Mouse (Mus musculus): ENCODE measurements around the gene Dock10. TPM values are rescaled to one million over a fixed set of nuclear protein-coding genes. Genes with fewer than 3 reads are reported as not detected.

Dock10 gene
- polyA plus RNA-seq (2014; fragmentation: Nextera tagmentation; extraction: Ambion mirVana) = 3.1 and 4.6 TPM in 2 replicates

DNA sequence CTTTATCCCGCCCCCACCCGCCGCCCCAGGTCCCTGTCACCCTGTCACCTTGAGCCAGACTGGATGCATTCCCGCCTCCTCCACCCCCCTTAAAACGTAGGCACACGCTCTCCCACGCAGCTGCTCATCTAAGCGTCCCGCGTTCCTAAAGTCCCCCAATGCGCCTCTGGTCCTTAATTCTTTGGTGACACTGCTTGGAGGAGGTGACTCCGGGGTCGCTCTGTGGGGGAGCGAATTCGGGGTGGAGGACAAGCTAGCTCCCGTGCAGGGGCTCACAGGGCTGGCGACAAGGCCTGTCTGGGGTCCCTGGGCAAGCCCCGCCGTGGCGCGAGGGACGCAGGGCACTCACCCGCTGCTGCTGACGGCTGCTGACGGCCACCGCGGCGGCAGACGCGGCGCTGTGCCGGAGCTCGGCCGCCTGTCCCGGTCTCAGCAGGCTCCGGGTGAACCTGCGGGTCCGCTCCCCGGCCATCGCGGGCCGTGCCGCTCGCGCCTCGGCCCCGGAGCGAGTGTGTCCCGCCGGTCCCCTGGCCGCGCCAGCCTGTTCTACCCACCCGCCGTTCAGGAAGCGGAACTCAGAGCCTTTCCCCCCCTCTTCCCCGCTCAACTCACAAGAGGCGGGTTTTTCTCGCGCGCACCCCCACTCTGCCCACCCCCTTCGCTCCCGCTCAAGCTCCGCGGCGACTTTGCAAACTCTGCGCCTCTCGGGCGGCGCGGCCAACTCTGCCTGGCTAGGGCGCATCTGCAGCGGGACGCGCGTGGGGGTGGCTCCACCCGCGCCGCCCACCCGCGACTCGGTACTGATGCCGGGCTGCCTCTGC lies at the start of gene Dock10:
Gene Dock10 (minus strand): TSS at position 551 of the 821 bp plus-strand sequence.
- no peak within 1 kb of the TSS for H3K27ac ChIP-seq (ENCODE audit: low read depth, low read length)
- H3K4me1 ChIP-seq (replicated peaks; ENCODE audit: control insufficient read depth, insufficient read depth, low read length) = peaks cover 5% of the 10 kb centered on the region; the same call in 1 of the 2 replicates
- peak within 1 kb of the TSS; percentile 43; the same call in 1 of the 2 replicates for H3K9ac ChIP-seq (ENCODE audit: low read depth, low read length)
- peaks cover 23% of the 10 kb centered on the region for H3K27me3 ChIP-seq (replicated peaks; ENCODE audit: control insufficient read depth, insufficient read depth, low read length)
- no peaks in the 10 kb centered on the region for H3K9me3 ChIP-seq (ENCODE audit: control insufficient read depth, low read length)
- DNase-seq (ENCODE audit: low spot score) (peak; percentile 50), ATAC-seq (replicated peaks; ENCODE audit: low FRiP score) (peak; percentile 39; the same call in 1 of the 2 replicates)
- H3K4me2 ChIP-seq = peak within 1 kb of the TSS; percentile 84
- H3K4me3 ChIP-seq (ENCODE audit: low read depth, low read length) = peak within 1 kb of the TSS; percentile 57
- WGBS = under 1% methylated on average over 76 of the region's 82 CpGs
- H3K36me3 ChIP-seq (ENCODE audit: control insufficient read depth, insufficient read depth, low read length) = no peaks in the 10 kb centered on the region

GRCm38 (mm10) chr1:80806835-80807398 lies 48.6 kb upstream of the Dock10 start:
- ATAC-seq (replicated peaks; ENCODE audit: low FRiP score) = no peak
- H3K9ac ChIP-seq (ENCODE audit: low read depth, low read length) = no peak overlapping the region
- no peak for DNase-seq (ENCODE audit: low spot score)
- no peak overlapping the region for H3K4me3 ChIP-seq (ENCODE audit: low read depth, low read length)
- no peak overlapping the region for H3K4me2 ChIP-seq
- H3K27me3 ChIP-seq (replicated peaks; ENCODE audit: control insufficient read depth, insufficient read depth, low read length) = no peaks in the 10 kb centered on the region
- H3K36me3 ChIP-seq (ENCODE audit: control insufficient read depth, insufficient read depth, low read length) = no peaks in the 10 kb centered on the region
- H3K4me1 ChIP-seq (replicated peaks; ENCODE audit: control insufficient read depth, insufficient read depth, low read length) = no peaks in the 10 kb centered on the region
- 69% methylated on average over 3 of the region's 3 CpGs for WGBS
- H3K27ac ChIP-seq (ENCODE audit: low read depth, low read length) = no peak overlapping the region
- no peaks in the 10 kb centered on the region for H3K9me3 ChIP-seq (ENCODE audit: control insufficient read depth, low read length)

DNA sequence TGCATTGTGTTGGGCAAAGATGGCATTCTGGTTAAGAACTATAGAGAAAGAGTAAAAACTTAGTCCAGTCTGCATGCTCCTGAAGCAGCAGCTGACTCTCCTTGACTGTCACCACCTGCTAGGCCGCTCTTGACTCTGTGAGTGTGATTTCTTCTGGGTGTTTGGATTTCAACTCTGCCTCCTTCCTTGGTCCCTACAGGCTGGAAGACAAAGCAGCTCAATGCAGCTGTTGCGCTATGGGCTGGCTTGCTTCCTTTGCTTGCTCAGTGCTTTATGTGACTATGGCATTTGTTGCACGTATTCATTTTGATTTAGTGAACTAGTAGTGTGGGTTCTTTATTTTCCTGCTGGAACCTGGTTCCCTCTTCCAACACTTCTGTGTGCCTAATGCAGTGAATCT lies 43.7 kb upstream of the Dock10 start:
- no peak overlapping the region for H3K9ac ChIP-seq (ENCODE audit: low read depth, low read length)
- H3K27ac ChIP-seq (ENCODE audit: low read depth, low read length) = no peak overlapping the region
- no peaks in the 10 kb centered on the region for H3K9me3 ChIP-seq (ENCODE audit: control insufficient read depth, low read length)
- no peaks in the 10 kb centered on the region for H3K36me3 ChIP-seq (ENCODE audit: control insufficient read depth, insufficient read depth, low read length)
- DNase-seq (ENCODE audit: low spot score) (no peak), ATAC-seq (replicated peaks; ENCODE audit: low FRiP score) (no peak)
- 83% methylated on average over 3 of the region's 3 CpGs for WGBS
- H3K4me3 ChIP-seq (ENCODE audit: low read depth, low read length) = no peak overlapping the region
- H3K4me2 ChIP-seq = no peak overlapping the region
- no peaks in the 10 kb centered on the region for H3K4me1 ChIP-seq (replicated peaks; ENCODE audit: control insufficient read depth, insufficient read depth, low read length)
- no peaks in the 10 kb centered on the region for H3K27me3 ChIP-seq (replicated peaks; ENCODE audit: control insufficient read depth, insufficient read depth, low read length)

DNA sequence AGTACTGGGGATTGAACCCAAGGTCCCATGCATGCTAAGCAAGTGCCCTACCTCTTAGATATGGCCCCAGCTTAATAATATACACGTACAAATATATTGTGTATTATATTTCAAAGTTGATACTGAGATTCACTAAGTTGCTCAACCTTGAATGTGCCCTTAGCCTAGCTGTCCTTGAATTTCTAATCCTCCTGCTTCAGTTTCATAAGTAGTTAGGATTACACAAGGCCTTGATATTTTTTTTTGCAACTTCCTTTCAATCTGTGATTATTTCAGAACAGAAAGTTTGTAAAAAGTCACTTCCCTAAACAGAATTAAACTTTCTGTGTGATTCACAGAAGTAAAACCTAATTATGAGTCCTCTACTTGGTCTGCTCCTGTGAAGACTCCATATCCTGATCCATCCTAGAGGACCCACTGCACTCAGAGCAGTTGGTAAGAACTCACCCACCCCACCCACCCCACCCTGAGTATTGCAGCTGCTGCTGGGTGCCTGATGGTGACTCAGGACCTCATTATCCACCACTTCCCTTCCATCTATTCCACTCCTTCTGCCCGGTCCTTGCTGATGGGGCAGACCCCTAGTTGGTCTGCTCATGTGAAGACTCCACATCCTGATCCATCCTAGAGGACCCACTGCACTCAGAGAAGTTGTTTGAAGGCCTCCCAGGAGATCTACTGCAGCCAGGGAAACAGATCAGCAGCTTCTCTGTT lies 26.9 kb upstream of the Dock10 start:
- Histone ChIP-seq H3K4me1 (replicated peaks; ENCODE audit: control insufficient read depth, insufficient read depth, low read length) (no peaks in the 10 kb centered on the region), H3K4me3 (ENCODE audit: low read depth, low read length) (no peak overlapping the region), H3K4me2 (no peak overlapping the region), H3K9me3 (ENCODE audit: control insufficient read depth, low read length) (no peaks in the 10 kb centered on the region), H3K9ac (ENCODE audit: low read depth, low read length) (no peak overlapping the region), H3K27ac (ENCODE audit: low read depth, low read length) (no peak overlapping the region), H3K36me3 (ENCODE audit: control insufficient read depth, insufficient read depth, low read length) (no peaks in the 10 kb centered on the region), H3K27me3 (replicated peaks; ENCODE audit: control insufficient read depth, insufficient read depth, low read length) (no peaks in the 10 kb centered on the region)
- WGBS = 73% methylated on average over 2 of the region's 2 CpGs
- ATAC-seq (replicated peaks; ENCODE audit: low FRiP score) (no peak), DNase-seq (ENCODE audit: low spot score) (no peak)

GRCm38 (mm10) chr1:80784155-80784554 lies 25.8 kb upstream of the Dock10 start:
- WGBS = 76% methylated on average over 3 of the region's 3 CpGs
- no peak overlapping the region for H3K27ac ChIP-seq (ENCODE audit: low read depth, low read length)

GRCm38 (mm10) chr1:80765504-80765903 lies 7.2 kb upstream of the Dock10 start:
- no peak overlapping the region for H3K9ac ChIP-seq (ENCODE audit: low read depth, low read length)
- H3K27ac ChIP-seq (ENCODE audit: low read depth, low read length) = no peak overlapping the region
- H3K4me3 ChIP-seq (ENCODE audit: low read depth, low read length) = no peak overlapping the region
- H3K4me1 ChIP-seq (replicated peaks; ENCODE audit: control insufficient read depth, insufficient read depth, low read length) = no peaks in the 10 kb centered on the region
- DNase-seq (ENCODE audit: low spot score) = no peak
- no peaks in the 10 kb centered on the region for H3K9me3 ChIP-seq (ENCODE audit: control insufficient read depth, low read length)
- 66% methylated on average over 2 of the region's 2 CpGs for WGBS
- no peak for ATAC-seq (replicated peaks; ENCODE audit: low FRiP score)
- no peaks in the 10 kb centered on the region for H3K27me3 ChIP-seq (replicated peaks; ENCODE audit: control insufficient read depth, insufficient read depth, low read length)
- H3K4me2 ChIP-seq = no peak overlapping the region
- H3K36me3 ChIP-seq (ENCODE audit: control insufficient read depth, insufficient read depth, low read length) = no peaks in the 10 kb centered on the region

More at GRCm38 (mm10) chr1:80784155-80784554, 25.8 kb upstream of the Dock10 start:
- DNase-seq (ENCODE audit: low spot score) (no peak), ATAC-seq (replicated peaks; ENCODE audit: low FRiP score) (no peak)
- Histone ChIP-seq H3K9ac (ENCODE audit: low read depth, low read length) (no peak overlapping the region), H3K9me3 (ENCODE audit: control insufficient read depth, low read length) (no peaks in the 10 kb centered on the region), H3K4me1 (replicated peaks; ENCODE audit: control insufficient read depth, insufficient read depth, low read length) (no peaks in the 10 kb centered on the region), H3K4me3 (ENCODE audit: low read depth, low read length) (no peak overlapping the region), H3K27me3 (replicated peaks; ENCODE audit: control insufficient read depth, insufficient read depth, low read length) (no peaks in the 10 kb centered on the region), H3K4me2 (no peak overlapping the region), H3K36me3 (ENCODE audit: control insufficient read depth, insufficient read depth, low read length) (no peaks in the 10 kb centered on the region)

- no peak overlapping the region for H3K27ac ChIP-seq (ENCODE audit: low read depth, low read length)
- no peak for ATAC-seq (replicated peaks; ENCODE audit: low FRiP score)
- no peaks in the 10 kb centered on the region for H3K9me3 ChIP-seq (ENCODE audit: control insufficient read depth, low read length)
- H3K4me2 ChIP-seq = no peak overlapping the region
- H3K4me1 ChIP-seq (replicated peaks; ENCODE audit: control insufficient read depth, insufficient read depth, low read length) = no peaks in the 10 kb centered on the region
- H3K9ac ChIP-seq (ENCODE audit: low read depth, low read length) = no peak overlapping the region
- no peaks in the 10 kb centered on the region for H3K36me3 ChIP-seq (ENCODE audit: control insufficient read depth, insufficient read depth, low read length)
- no peak for DNase-seq (ENCODE audit: low spot score)
- 52% methylated on average over 4 of the region's 4 CpGs for whole genome bisulfite sequencing
- H3K4me3 ChIP-seq (ENCODE audit: low read depth, low read length) = no peak overlapping the region
- peaks cover 8% of the 10 kb centered on the region for H3K27me3 ChIP-seq (replicated peaks; ENCODE audit: control insufficient read depth, insufficient read depth, low read length)
Observed at GRCm38 (mm10) chr1:80763042-80763950, 5.0 kb upstream of the Dock10 start.

DNA sequence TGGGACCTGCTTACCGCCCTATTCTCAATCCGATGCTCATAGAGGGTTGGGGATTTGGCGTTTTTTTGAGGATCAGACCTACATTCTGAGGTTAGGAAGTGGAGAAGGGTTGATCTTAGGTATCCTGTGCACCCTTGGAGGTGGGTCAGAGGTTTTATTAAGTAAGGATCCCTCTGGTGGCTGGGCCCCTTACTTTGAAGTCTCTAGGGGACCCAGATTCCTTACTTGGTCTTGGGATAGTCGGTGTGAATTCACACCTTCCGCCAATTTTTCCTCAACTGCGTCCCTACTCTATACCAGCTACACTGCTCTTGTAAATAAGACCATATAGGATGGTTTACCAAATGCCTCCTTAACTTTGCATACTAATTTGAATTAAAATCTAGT lies 464 bp upstream of the Dock10 start:
- peak overlapping the region; percentile 84 for H3K4me2 ChIP-seq
- H3K27me3 ChIP-seq (replicated peaks; ENCODE audit: control insufficient read depth, insufficient read depth, low read length) = peaks cover 23% of the 10 kb centered on the region
- H3K36me3 ChIP-seq (ENCODE audit: control insufficient read depth, insufficient read depth, low read length) = no peaks in the 10 kb centered on the region
- H3K9ac ChIP-seq (ENCODE audit: low read depth, low read length) = peak overlapping the region; percentile 43; the same call in 1 of the 2 replicates
- peaks cover 5% of the 10 kb centered on the region; the same call in 1 of the 2 replicates for H3K4me1 ChIP-seq (replicated peaks; ENCODE audit: control insufficient read depth, insufficient read depth, low read length)
- no peak for DNase-seq (ENCODE audit: low spot score)
- ATAC-seq (replicated peaks; ENCODE audit: low FRiP score) = no peak; the same call in 1 of the 2 replicates
- no peak overlapping the region for H3K27ac ChIP-seq (ENCODE audit: low read depth, low read length)
- peak overlapping the region; percentile 57 for H3K4me3 ChIP-seq (ENCODE audit: low read depth, low read length)
- no peaks in the 10 kb centered on the region for H3K9me3 ChIP-seq (ENCODE audit: control insufficient read depth, low read length)
- 11% methylated on average over 6 of the region's 6 CpGs for WGBS

All from liver, embryonic 11.5 days (tissue).